Mouse (Mus musculus): ENCODE results near the gene Mrgprh.

Gene Mrgprh

GRCm38 (mm10) chr17:12916588-12917380 lies 41.0 kb downstream of the Mrgprh start:
- DNase-seq (ENCODE audit: low read depth in 1 of 2, low spot score in 2 of 2) = no peak

DNA sequence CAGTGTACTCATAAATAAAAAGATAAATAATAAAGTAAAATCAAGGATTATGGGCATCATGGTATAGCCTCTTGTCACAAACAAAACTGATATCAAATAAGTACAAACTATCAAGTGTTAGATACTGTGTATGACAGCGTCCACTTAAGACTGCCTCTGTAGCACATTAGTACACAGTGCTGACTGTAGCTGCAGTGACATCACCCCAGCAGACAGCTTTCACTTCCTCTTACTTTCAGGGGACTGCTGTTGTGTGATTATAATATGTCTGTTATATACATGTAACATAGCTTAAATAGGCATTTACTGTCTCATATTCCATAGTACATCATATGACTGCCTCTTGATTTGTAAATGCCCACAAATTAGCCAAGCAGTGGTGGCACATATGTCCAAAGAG lies 45.2 kb downstream of the Mrgprh start:
- DNase-seq (ENCODE audit: low read depth in 1 of 2, low spot score in 2 of 2) = peak in 1 of 2 experiments; percentile 24

- DNase-seq (ENCODE audit: low read depth in 1 of 2, low spot score in 2 of 2) = no peak
These were observed 49.2 kb downstream of the Mrgprh start for GRCm38 (mm10) chr17:12925001-12925400.

DNA sequence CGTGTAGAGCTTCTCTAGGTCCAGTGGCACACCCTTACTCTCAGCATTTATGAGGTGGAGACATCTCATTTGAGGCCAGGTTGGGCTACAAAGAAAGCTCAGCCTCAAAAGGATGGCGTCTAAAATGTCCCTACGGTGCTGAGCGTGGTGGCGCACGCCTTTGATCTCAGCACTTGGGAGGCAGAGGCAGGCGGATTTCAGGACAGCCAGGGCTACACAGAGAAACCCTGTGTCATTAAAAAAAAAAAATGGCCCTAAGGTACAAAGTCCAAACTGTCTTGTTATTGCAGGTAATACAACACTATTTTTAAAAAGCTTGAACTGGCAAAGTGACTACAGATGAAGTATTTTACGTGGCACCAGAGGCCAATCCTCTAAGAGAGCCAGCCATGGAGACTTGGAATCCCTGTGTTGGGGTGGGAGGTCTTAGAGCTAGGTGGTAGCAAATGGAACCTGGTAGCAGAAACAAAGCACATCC lies 49.9 kb downstream of the Mrgprh start:
- no peak for DNase-seq (ENCODE audit: low read depth in 1 of 2, low spot score in 2 of 2)

All from monocyte, adult 2 months (primary cell).